Mouse (Mus musculus): ENCODE results near the gene Pskh1. TPM values are rescaled to one million over a fixed set of nuclear protein-coding genes. Genes with fewer than 3 reads are reported as not detected.

The Pskh1 gene
- polyA plus RNA-seq, 1 experiment from 2014 or later = 13.4 TPM

GRCm38 (mm10) chr8:105951057-105951659 is 50.9 kb downstream of the Pskh1 start:
- ATAC-seq (ENCODE audit: low FRiP score, low TSS enrichment) = peak; percentile 25; the same call in 1 of the 2 replicates
- no peak overlapping the region for H3K4me2 ChIP-seq (replicated peaks; ENCODE audit: low read depth)
- no peaks in the 10 kb centered on the region for H3K4me1 ChIP-seq (replicated peaks; ENCODE audit: control insufficient read depth, insufficient read depth)
- no peak overlapping the region for H3K4me3 ChIP-seq (ENCODE audit: low read depth, low read length)
- no peaks in the 10 kb centered on the region for H3K27me3 ChIP-seq (ENCODE audit: control insufficient read depth, insufficient read depth, low read length)
- 30% methylated on average over 7 of the region's 7 CpGs for WGBS
- DNase-seq (ENCODE audit: low spot score) = no peak
- no peaks in the 10 kb centered on the region for H3K9me3 ChIP-seq (ENCODE audit: control insufficient read depth, low read length)
- no peak overlapping the region for H3K27ac ChIP-seq (replicated peaks)
- peaks cover 20% of the 10 kb centered on the region for H3K36me3 ChIP-seq (ENCODE audit: control insufficient read depth, insufficient read depth, low read length)
- no peak for TF ChIP-seq EP300 (optimal IDR thresholded peaks at IDR 0.05)
- no peak for TF ChIP-seq CTCF (IDR thresholded peaks at IDR 0.05; ENCODE audit: low read depth)
- no peak overlapping the region for H3K9ac ChIP-seq (ENCODE audit: low read length)

- H3K9me3 ChIP-seq (ENCODE audit: control insufficient read depth, low read length) = no peaks in the 10 kb centered on the region
- H3K36me3 ChIP-seq (ENCODE audit: control insufficient read depth, insufficient read depth, low read length) = peaks cover 7% of the 10 kb centered on the region; the same call in 1 of the 2 replicates
- no peak overlapping the region for H3K27ac ChIP-seq (replicated peaks)
- DNase-seq (ENCODE audit: low spot score) = no peak
- H3K4me2 ChIP-seq (replicated peaks; ENCODE audit: low read depth) = no peak overlapping the region
- TF ChIP-seq CTCF (IDR thresholded peaks at IDR 0.05; ENCODE audit: low read depth) (no peak), EP300 (optimal IDR thresholded peaks at IDR 0.05) (no peak)
- no peaks in the 10 kb centered on the region for H3K4me1 ChIP-seq (replicated peaks; ENCODE audit: control insufficient read depth, insufficient read depth)
- no peak overlapping the region for H3K9ac ChIP-seq (ENCODE audit: low read length)
- ATAC-seq (ENCODE audit: low FRiP score, low TSS enrichment) = no peak
- WGBS = 88% methylated on average over 4 of the region's 4 CpGs
- H3K27me3 ChIP-seq (ENCODE audit: control insufficient read depth, insufficient read depth, low read length) = no peaks in the 10 kb centered on the region
- no peak overlapping the region for H3K4me3 ChIP-seq (ENCODE audit: low read depth, low read length)
Observed at GRCm38 (mm10) chr8:105956556-105956955, 56.3 kb downstream of the Pskh1 start.

- Histone ChIP-seq H3K36me3 (ENCODE audit: control insufficient read depth, insufficient read depth, low read length) (peaks cover 7% of the 10 kb centered on the region; the same call in 1 of the 2 replicates), H3K9me3 (ENCODE audit: control insufficient read depth, low read length) (no peaks in the 10 kb centered on the region), H3K4me1 (replicated peaks; ENCODE audit: control insufficient read depth, insufficient read depth) (no peaks in the 10 kb centered on the region), H3K27me3 (ENCODE audit: control insufficient read depth, insufficient read depth, low read length) (no peaks in the 10 kb centered on the region), H3K4me3 (ENCODE audit: low read depth, low read length) (no peak overlapping the region), H3K27ac (replicated peaks) (no peak overlapping the region), H3K9ac (ENCODE audit: low read length) (no peak overlapping the region), H3K4me2 (replicated peaks; ENCODE audit: low read depth) (no peak overlapping the region)
- WGBS = 49% methylated on average over 3 of the region's 4 CpGs
- peak; percentile 47; the same call in 1 of the 2 replicates for ATAC-seq (ENCODE audit: low FRiP score, low TSS enrichment)
- TF ChIP-seq CTCF (IDR thresholded peaks at IDR 0.05; ENCODE audit: low read depth) (peak; percentile 51), EP300 (optimal IDR thresholded peaks at IDR 0.05) (no peak)
- no peak for DNase-seq (ENCODE audit: low spot score)
Observed at GRCm38 (mm10) chr8:105957813-105958212, 57.6 kb downstream of the Pskh1 start.

GRCm38 (mm10) chr8:105959350-105959749 is 59.1 kb downstream of the Pskh1 start:
- TF ChIP-seq CTCF (IDR thresholded peaks at IDR 0.05; ENCODE audit: low read depth) (peak; percentile 32; the same call in 1 of the 2 replicates), EP300 (optimal IDR thresholded peaks at IDR 0.05) (no peak)
- peak; percentile 92 for ATAC-seq (ENCODE audit: low FRiP score, low TSS enrichment)
- 47% methylated on average over 7 of the region's 7 CpGs for WGBS

GRCm38 (mm10) chr8:105961101-105961500 is 60.9 kb downstream of the Pskh1 start:
- 79% methylated on average over 14 of the region's 14 CpGs for WGBS
- no peak for ATAC-seq (ENCODE audit: low FRiP score, low TSS enrichment)
- no peak for DNase-seq (ENCODE audit: low spot score)
- no peak overlapping the region for H3K27ac ChIP-seq (replicated peaks)
- no peak overlapping the region for H3K4me3 ChIP-seq (ENCODE audit: low read depth, low read length)
- H3K4me1 ChIP-seq (replicated peaks; ENCODE audit: control insufficient read depth, insufficient read depth) = peaks cover 2% of the 10 kb centered on the region; the same call in 1 of the 2 replicates
- TF ChIP-seq CTCF (IDR thresholded peaks at IDR 0.05; ENCODE audit: low read depth) = no peak
- no peaks in the 10 kb centered on the region; the same call in 1 of the 2 replicates for H3K36me3 ChIP-seq (ENCODE audit: control insufficient read depth, insufficient read depth, low read length)
- no peaks in the 10 kb centered on the region for H3K9me3 ChIP-seq (ENCODE audit: control insufficient read depth, low read length)
- no peak overlapping the region for H3K4me2 ChIP-seq (replicated peaks; ENCODE audit: low read depth)
- H3K9ac ChIP-seq (ENCODE audit: low read length) = no peak overlapping the region
- H3K27me3 ChIP-seq (ENCODE audit: control insufficient read depth, insufficient read depth, low read length) = no peaks in the 10 kb centered on the region

More at GRCm38 (mm10) chr8:105959350-105959749, 59.1 kb downstream of the Pskh1 start:
- Histone ChIP-seq H3K4me1 (replicated peaks; ENCODE audit: control insufficient read depth, insufficient read depth) (peaks cover 2% of the 10 kb centered on the region; the same call in 1 of the 2 replicates), H3K4me2 (replicated peaks; ENCODE audit: low read depth) (no peak overlapping the region), H3K27me3 (ENCODE audit: control insufficient read depth, insufficient read depth, low read length) (no peaks in the 10 kb centered on the region), H3K9ac (ENCODE audit: low read length) (no peak overlapping the region), H3K36me3 (ENCODE audit: control insufficient read depth, insufficient read depth, low read length) (no peaks in the 10 kb centered on the region; the same call in 1 of the 2 replicates), H3K4me3 (ENCODE audit: low read depth, low read length) (no peak overlapping the region), H3K9me3 (ENCODE audit: control insufficient read depth, low read length) (no peaks in the 10 kb centered on the region), H3K27ac (replicated peaks) (no peak overlapping the region)
- peak; percentile 91 for DNase-seq (ENCODE audit: low spot score)

GRCm38 (mm10) chr8:105961536-105961935 is 61.3 kb downstream of the Pskh1 start:
- DNase-seq (ENCODE audit: low spot score) (no peak), ATAC-seq (ENCODE audit: low FRiP score, low TSS enrichment) (no peak)
- TF ChIP-seq CTCF (IDR thresholded peaks at IDR 0.05; ENCODE audit: low read depth) (no peak), EP300 (optimal IDR thresholded peaks at IDR 0.05) (no peak)
- H3K4me2 ChIP-seq (replicated peaks; ENCODE audit: low read depth) = no peak overlapping the region
- WGBS = 86% methylated on average over 10 of the region's 10 CpGs
- no peak overlapping the region for H3K27ac ChIP-seq (replicated peaks)
- H3K9me3 ChIP-seq (ENCODE audit: control insufficient read depth, low read length) = no peaks in the 10 kb centered on the region
- H3K4me1 ChIP-seq (replicated peaks; ENCODE audit: control insufficient read depth, insufficient read depth) = peaks cover 2% of the 10 kb centered on the region; the same call in 1 of the 2 replicates
- no peak overlapping the region for H3K4me3 ChIP-seq (ENCODE audit: low read depth, low read length)
- no peak overlapping the region for H3K9ac ChIP-seq (ENCODE audit: low read length)
- no peaks in the 10 kb centered on the region; the same call in 1 of the 2 replicates for H3K36me3 ChIP-seq (ENCODE audit: control insufficient read depth, insufficient read depth, low read length)
- H3K27me3 ChIP-seq (ENCODE audit: control insufficient read depth, insufficient read depth, low read length) = no peaks in the 10 kb centered on the region
